Mouse (Mus musculus) liver, embryonic 16.5 days (tissue): ENCODE measurements around the gene Mthfd1. TPM values are rescaled to one million over a fixed set of nuclear protein-coding genes. Genes with fewer than 3 reads are reported as not detected.

Experiments
- ATAC-seq: fragments of 200-750 bp; cut with Nextera tagmentation; 2 replicates; pipeline ENCODE4 v1.8.0; 2017; ENCODE audit warnings: low read depth, mild to moderate bottlenecking, moderate number of reproducible peaks, moderate library complexity
- H3K27ac ChIP-seq: fragments of 300-500 bp; sonication (generic); 2 replicates; pipeline ENCODE4 v1.5.1; 2014; ENCODE audit warnings: mild to moderate bottlenecking, low read length
- H3K27me3 ChIP-seq: fragments of 300-500 bp; sonication (generic); 2 replicates; pipeline ENCODE4 v1.6.1; 2014; ENCODE audit warnings: low read depth, low read length, mixed read lengths; ENCODE audit not compliant: control insufficient read depth, insufficient read depth
- H3K36me3 ChIP-seq: fragments of 300-500 bp; sonication (generic); 2 replicates; pipeline ENCODE4 v1.6.1; 2014; ENCODE audit warnings: mild to moderate bottlenecking; ENCODE audit not compliant: control insufficient read depth, insufficient read depth
- H3K4me1 ChIP-seq: fragments of 300-500 bp; sonication (generic); 2 replicates; pipeline ENCODE4 v1.6.1; 2014; ENCODE audit warnings: low read depth, low read length, mixed read lengths; ENCODE audit not compliant: control insufficient read depth
- H3K4me2 ChIP-seq: fragments of 300-500 bp; sonication (generic); 2 replicates; pipeline ENCODE4 v1.6.1; 2014; ENCODE audit warnings: low read depth, low read length, mixed read lengths
- H3K4me3 ChIP-seq: fragments of 300-500 bp; sonication (generic); 2 replicates; pipeline ENCODE4 v1.5.1; 2014; ENCODE audit warnings: low read depth, mild to moderate bottlenecking, low read length
- H3K9ac ChIP-seq: fragments of 300-500 bp; sonication (generic); 2 replicates; pipeline ENCODE4 v1.6.1; 2014; ENCODE audit warnings: low read depth, low read length
- H3K9me3 ChIP-seq: fragments of 300-500 bp; sonication (generic); replicated peaks from 2 replicates; pipeline ENCODE4 v1.6.1; 2016; ENCODE audit warnings: low read length; ENCODE audit not compliant: control insufficient read depth
- WGBS: fragments of 180-500 bp; shearing (Covaris S2); extraction: QIAGEN DNeasy Blood & Tissue Kit; methylation state at CpG from one replicate; pipeline ENCODE4 v1.1.7; 2014; ENCODE audit not compliant: insufficient replicate concordance; 5-methylcytosine and 5-hydroxymethylcytosine counted together
- polyA plus RNA-seq: library from polyadenylated mRNA; unstranded; fragments of >200 nt; fragmentation: Nextera tagmentation; extraction: Ambion mirVana; gene quantifications from 2 replicates; pipeline ENCODE4 v1.2.1, GENCODE M21; 2015

The Mthfd1 gene
- polyA plus RNA-seq, 1 experiment from 2014 or later = 100 TPM

- Histone ChIP-seq H3K4me2 (no peak overlapping the region), H3K27me3 (no peaks in the 10 kb centered on the region), H3K9me3 (no peaks in the 10 kb centered on the region), H3K4me3 (no peak overlapping the region), H3K36me3 (no peaks in the 10 kb centered on the region), H3K9ac (no peak overlapping the region; the same call in 1 of the 2 replicates), H3K27ac (peak overlapping the region; percentile 57; the same call in 1 of the 2 replicates), H3K4me1 (peaks cover 27% of the 10 kb centered on the region)
- ATAC-seq = peak; percentile 23; the same call in 1 of the 2 replicates
- WGBS = 46% methylated on average over 7 of the region's 7 CpGs
These were observed 15.1 kb upstream of the Mthfd1 start for GRCm38 (mm10) chr12:76239839-76240571.

- peak overlapping the region; percentile 57 for H3K27ac ChIP-seq
- WGBS = 50% methylated on average over 3 of the region's 3 CpGs
These were observed 14.4 kb upstream of the Mthfd1 start for GRCm38 (mm10) chr12:76240670-76241069.

GRCm38 (mm10) chr12:76241084-76241483, 14.0 kb upstream of the Mthfd1 start:
- WGBS = 23% methylated on average over 3 of the region's 3 CpGs
- H3K9me3 ChIP-seq = no peaks in the 10 kb centered on the region
- H3K36me3 ChIP-seq = no peaks in the 10 kb centered on the region
- H3K4me2 ChIP-seq = peak overlapping the region; percentile 27; the same call in 1 of the 2 replicates
- no peak overlapping the region for H3K9ac ChIP-seq
- H3K27ac ChIP-seq = peak overlapping the region; percentile 57
- ATAC-seq = peak; percentile 70
- no peaks in the 10 kb centered on the region for H3K27me3 ChIP-seq
- no peak overlapping the region for H3K4me3 ChIP-seq
- peaks cover 27% of the 10 kb centered on the region for H3K4me1 ChIP-seq

More at GRCm38 (mm10) chr12:76240670-76241069, 14.4 kb upstream of the Mthfd1 start:
- ATAC-seq = peak; percentile 16; the same call in 1 of the 2 replicates
- H3K4me3 ChIP-seq = no peak overlapping the region
- no peak overlapping the region for H3K9ac ChIP-seq
- no peaks in the 10 kb centered on the region for H3K9me3 ChIP-seq
- H3K4me2 ChIP-seq = peak overlapping the region; percentile 27; the same call in 1 of the 2 replicates
- peaks cover 27% of the 10 kb centered on the region for H3K4me1 ChIP-seq
- H3K27me3 ChIP-seq = no peaks in the 10 kb centered on the region
- no peaks in the 10 kb centered on the region for H3K36me3 ChIP-seq

- H3K4me2 ChIP-seq = peak overlapping the region; percentile 27; the same call in 1 of the 2 replicates
These were observed 13.3 kb upstream of the Mthfd1 start for GRCm38 (mm10) chr12:76241833-76242232.

GRCm38 (mm10) chr12:76244981-76245380, 10.1 kb upstream of the Mthfd1 start:
- Histone ChIP-seq H3K27ac (no peak overlapping the region), H3K4me3 (no peak overlapping the region), H3K36me3 (no peaks in the 10 kb centered on the region), H3K4me2 (no peak overlapping the region), H3K9ac (no peak overlapping the region), H3K4me1 (peaks cover 20% of the 10 kb centered on the region), H3K9me3 (no peaks in the 10 kb centered on the region), H3K27me3 (no peaks in the 10 kb centered on the region)
- 71% methylated on average over 8 of the region's 8 CpGs for WGBS
- no peak for ATAC-seq

More at GRCm38 (mm10) chr12:76241833-76242232, 13.3 kb upstream of the Mthfd1 start:
- Histone ChIP-seq H3K36me3 (no peaks in the 10 kb centered on the region), H3K27me3 (no peaks in the 10 kb centered on the region), H3K9me3 (no peaks in the 10 kb centered on the region), H3K4me3 (no peak overlapping the region), H3K9ac (no peak overlapping the region), H3K27ac (peak overlapping the region; percentile 57), H3K4me1 (peaks cover 27% of the 10 kb centered on the region)
- ATAC-seq = peak; percentile 54
- WGBS = 19% methylated on average over 5 of the region's 5 CpGs

- Histone ChIP-seq H3K9ac (no peak within 1 kb of the TSS), H3K27ac (no peak within 1 kb of the TSS), H3K4me2 (no peak within 1 kb of the TSS), H3K4me1 (peaks cover 5% of the 10 kb centered on the region), H3K36me3 (no peaks in the 10 kb centered on the region), H3K4me3 (no peak within 1 kb of the TSS), H3K27me3 (no peaks in the 10 kb centered on the region), H3K9me3 (no peaks in the 10 kb centered on the region)
- no peak for ATAC-seq
- 71% methylated on average over 6 of the region's 6 CpGs for WGBS
These were observed 8.5 kb upstream of the Mthfd1 start, which contains the start of gene Tex21 for GRCm38 (mm10) chr12:76246646-76247045. Tex21 (minus strand) TSS chr12:76246746.

GRCm38 (mm10) chr12:76253090-76253489, 2.0 kb upstream of the Mthfd1 start:
- no peak overlapping the region for H3K27ac ChIP-seq
- no peak overlapping the region for H3K4me3 ChIP-seq
- H3K4me1 ChIP-seq = peaks cover 24% of the 10 kb centered on the region
- H3K36me3 ChIP-seq = no peaks in the 10 kb centered on the region
- ATAC-seq = no peak
- H3K27me3 ChIP-seq = no peaks in the 10 kb centered on the region
- H3K4me2 ChIP-seq = no peak overlapping the region
- H3K9ac ChIP-seq = no peak overlapping the region
- no peaks in the 10 kb centered on the region for H3K9me3 ChIP-seq
- WGBS = 72% methylated on average over 1 of the region's 1 CpGs

- Histone ChIP-seq H3K9ac (no peak overlapping the region), H3K9me3 (no peaks in the 10 kb centered on the region), H3K36me3 (no peaks in the 10 kb centered on the region), H3K27me3 (no peaks in the 10 kb centered on the region), H3K4me1 (peaks cover 24% of the 10 kb centered on the region), H3K4me3 (no peak overlapping the region), H3K4me2 (no peak overlapping the region), H3K27ac (no peak overlapping the region)
- 70% methylated on average over 2 of the region's 2 CpGs for WGBS
- no peak for ATAC-seq
These were observed 1.5 kb upstream of the Mthfd1 start for GRCm38 (mm10) chr12:76253591-76253990.

GRCm38 (mm10) chr12:76253991-76254390, 1.1 kb upstream of the Mthfd1 start:
- Histone ChIP-seq H3K27me3 (no peaks in the 10 kb centered on the region), H3K36me3 (no peaks in the 10 kb centered on the region), H3K4me2 (no peak overlapping the region), H3K4me3 (no peak overlapping the region), H3K4me1 (peaks cover 24% of the 10 kb centered on the region), H3K9ac (no peak overlapping the region), H3K9me3 (no peaks in the 10 kb centered on the region), H3K27ac (no peak overlapping the region)
- 67% methylated on average over 8 of the region's 8 CpGs for WGBS
- no peak for ATAC-seq
